Mouse (Mus musculus) left cerebral cortex, adult 18-20 months (tissue): ENCODE results near the gene Slc52a3. TPM values are rescaled to one million over a fixed set of nuclear protein-coding genes. Genes with fewer than 3 reads are reported as not detected.

Source experiments
- DNase-seq, 2 experiments: peaks; one replicate each; pipeline ENCODE4 v3.0.0; 2021 to 2022; ENCODE audit warnings: low spot score in 2 of 2, mixed read lengths in 1 of 2
- microRNA-seq, 2 experiments: library from miRNA; unstranded; fragments of <30 nt; microRNA quantifications; one replicate each; pipeline ENCODE4 v1.2.0; 2021
- total RNA-seq, 2 experiments: library from RNA; stranded (reverse); gene quantifications; 2 replicates each; pipeline ENCODE4 v1.2.3; 2021

Gene Slc52a3
- total RNA-seq, 2 experiments from 2014 or later, result 2.1 to 2.8 TPM

DNA sequence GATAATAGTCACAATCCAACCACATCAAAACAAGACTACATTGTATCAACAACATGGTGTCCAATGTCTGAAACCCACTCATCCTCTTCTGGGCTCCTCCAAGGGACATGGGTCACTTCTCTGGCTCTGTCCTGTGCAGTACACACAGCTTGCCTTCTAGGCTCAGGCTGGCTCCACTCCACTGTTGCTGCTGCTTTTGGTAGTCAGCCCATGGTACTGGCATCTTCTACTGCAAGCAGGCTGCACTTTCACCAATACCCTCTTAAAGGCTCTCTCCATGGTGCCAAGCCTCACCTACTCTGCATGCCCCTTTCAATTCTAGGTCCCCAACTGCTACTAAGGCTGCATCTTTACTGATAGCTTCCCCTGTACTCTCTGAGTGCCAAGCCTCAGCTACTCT is 43.8 kb downstream of the Slc52a3 start:
- no peak for DNase-seq

DNA sequence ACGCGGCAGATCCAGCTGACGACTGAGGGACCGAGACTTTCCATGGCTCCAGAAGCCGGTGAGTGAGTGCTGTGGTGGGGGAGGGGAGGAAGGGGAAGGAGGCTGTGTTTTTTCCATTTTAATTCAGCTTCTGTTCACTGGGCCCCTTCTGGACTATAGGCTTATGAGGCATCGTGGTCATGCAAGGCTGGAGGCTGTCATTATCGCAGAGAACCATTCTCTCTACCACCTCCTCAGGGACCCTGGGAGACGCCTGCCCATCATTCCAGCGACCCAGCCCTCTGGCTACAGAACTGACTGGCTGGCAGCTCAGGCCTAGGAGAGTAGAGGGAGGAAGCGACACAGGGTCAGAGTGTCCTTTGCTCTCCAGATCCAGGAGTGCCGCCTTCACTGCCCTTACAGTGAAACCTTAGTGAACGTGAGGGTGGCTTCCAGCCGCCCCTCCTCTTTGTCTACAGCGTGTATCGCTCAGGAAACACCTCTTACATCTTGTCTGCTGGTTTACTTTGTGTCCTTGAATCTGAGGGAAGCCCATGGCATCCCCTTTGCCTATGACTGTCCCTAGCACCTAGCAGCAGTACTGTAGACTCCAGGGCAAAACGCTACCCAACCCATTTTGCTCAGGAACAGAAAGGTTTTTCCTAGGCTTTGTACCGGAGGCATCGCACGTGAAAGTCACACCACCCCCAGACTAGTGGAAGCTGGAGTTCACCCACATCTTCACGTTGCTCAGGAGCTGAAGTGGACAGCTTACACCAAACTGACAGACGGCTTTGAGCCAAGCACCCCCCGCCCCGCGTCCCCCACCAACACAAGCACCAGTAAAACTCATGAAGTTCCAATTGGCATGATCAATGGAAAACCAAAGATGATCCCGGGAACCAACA is 51.0 kb downstream of the Slc52a3 start:
- no peak for DNase-seq

GRCm38 (mm10) chr2:152048003-152048980 is 52.0 kb downstream of the Slc52a3 start:
- no peak for DNase-seq

DNA sequence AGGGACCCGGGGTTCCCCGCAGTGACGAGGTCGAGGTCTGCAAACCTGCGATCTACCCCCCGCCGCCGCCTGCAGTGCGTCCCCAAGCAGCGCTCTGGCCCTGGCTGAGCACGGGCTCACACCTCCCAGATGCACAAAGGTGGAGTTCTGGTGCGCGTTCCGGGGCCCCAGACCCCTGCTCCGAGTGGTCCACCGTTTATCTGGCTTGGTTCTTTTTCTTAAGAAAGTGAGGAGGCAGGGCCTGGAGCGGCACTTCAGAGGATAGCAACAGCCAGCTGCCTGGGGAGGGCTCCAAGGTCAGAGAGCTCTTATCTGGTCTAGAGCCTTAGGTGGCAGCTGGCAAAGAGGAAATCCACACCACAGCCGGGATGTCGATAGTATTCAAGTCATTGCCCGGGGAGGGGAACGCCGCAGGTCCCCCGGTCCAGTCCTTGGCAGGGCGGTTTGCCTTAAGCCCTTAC is 52.7 kb downstream of the Slc52a3 start:
- DNase-seq, result no peak

DNA sequence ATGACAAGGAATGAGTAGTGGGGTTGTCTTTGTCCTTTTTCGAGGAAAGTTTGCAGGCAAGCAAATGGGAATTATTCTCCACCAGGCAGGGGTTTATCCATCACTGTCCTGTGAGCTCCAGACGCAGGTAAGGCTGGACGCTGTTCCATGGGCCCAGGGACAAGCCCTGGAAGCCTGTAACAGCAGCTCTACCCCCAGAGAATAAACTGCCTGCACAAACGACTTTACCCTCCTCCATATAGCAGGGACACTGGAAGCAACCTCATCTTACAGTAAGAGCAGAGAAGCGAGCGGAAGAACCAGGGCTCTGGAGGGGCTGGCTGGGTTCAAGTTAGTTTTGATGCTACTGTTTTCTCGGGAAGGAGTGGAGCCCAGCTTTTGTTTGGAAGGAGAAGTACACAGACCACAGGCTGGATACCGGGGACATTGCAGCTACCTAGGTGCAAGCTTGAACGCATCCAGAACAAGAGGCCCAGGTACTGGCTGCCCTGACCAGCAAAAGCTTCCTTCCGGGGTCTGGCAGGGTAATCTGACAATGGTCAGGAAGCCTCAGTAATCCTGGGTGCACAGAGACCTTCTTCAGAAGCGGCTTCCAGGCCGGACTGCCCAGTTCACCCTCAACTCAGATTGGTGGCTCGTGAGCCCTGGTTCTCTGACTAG is 53.4 kb downstream of the Slc52a3 start:
- DNase-seq, result no peak

GRCm38 (mm10) chr2:152050316-152050715 is 54.0 kb downstream of the Slc52a3 start:
- DNase-seq, result no peak

DNA sequence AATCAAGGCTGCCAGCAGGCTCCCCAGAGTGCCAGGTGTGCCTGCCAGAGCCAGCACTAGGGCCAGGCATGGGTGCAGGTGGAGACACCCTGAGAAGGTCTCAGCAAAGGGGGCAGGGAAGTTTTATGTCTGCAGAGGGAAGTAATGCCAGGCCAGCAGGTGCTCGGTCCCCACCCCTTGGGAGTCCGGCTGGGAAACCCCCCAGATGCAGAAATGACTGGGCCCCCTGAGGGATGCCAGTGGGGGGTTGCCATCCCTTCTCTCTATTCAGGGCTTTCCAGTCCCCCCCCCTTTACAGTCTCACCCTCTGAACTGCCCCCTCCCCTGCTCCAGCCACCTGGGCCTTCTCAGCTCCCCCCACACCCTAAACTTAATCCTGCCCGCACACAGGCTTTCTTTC is 55.7 kb downstream of the Slc52a3 start:
- DNase-seq, result no peak

- no peak for DNase-seq
Observed at GRCm38 (mm10) chr2:152055406-152055805, 59.1 kb downstream of the Slc52a3 start.

- no peak for DNase-seq
Observed at GRCm38 (mm10) chr2:152056368-152057251, 60.3 kb downstream of the Slc52a3 start.

- no peak for DNase-seq
Observed at GRCm38 (mm10) chr2:152057252-152057563, 60.9 kb downstream of the Slc52a3 start.

Small RNAs within 50 kb of the gene (microRNA-seq; reads per million reads assigned to microRNA genes)
- gene Mir1953, result 0 reads per million in 2 experiments

Other genes with a start within 250 kb of the Slc52a3 start
- under 1 TPM in 1 of 2 experiments, not detected in 1; 0.19 TPM for gene Rspo4, start 153.6 kb upstream of the Slc52a3 start, total RNA-seq
- not detected for gene Angpt4, start 85.3 kb upstream of the Slc52a3 start, total RNA-seq
- 1 to 10 TPM; 7.4 to 7.6 TPM for gene Fam110a, start 16.3 kb upstream of the Slc52a3 start, total RNA-seq
- 10 to 100 TPM; 20.5 to 20.7 TPM for gene Scrt2, start 85.0 kb downstream of the Slc52a3 start, total RNA-seq
- gene Srxn1, start 109.0 kb downstream of the Slc52a3 start, total RNA-seq, result 100 to 1,000 TPM; 103 to 106 TPM
- gene Tcf15, start 147.1 kb downstream of the Slc52a3 start, total RNA-seq, result 1 to 10 TPM; 1.5 to 1.8 TPM
- 100 to 1,000 TPM in 1 of 2 experiments, 10 to 100 TPM in 1; 96.9 to 100 TPM for gene Csnk2a1, start 230.3 kb downstream of the Slc52a3 start, total RNA-seq